Mouse (Mus musculus) heart, embryonic 15.5 days (tissue): ENCODE measurements around the gene Rilpl1. TPM values are rescaled to one million over a fixed set of nuclear protein-coding genes. Genes with fewer than 3 reads are reported as not detected.

Experiments
- ATAC-seq: fragments of 200-750 bp; cut with Nextera tagmentation; replicated peaks from 2 replicates; pipeline ENCODE4 v1.8.0; 2017; ENCODE audit warnings: low read depth, moderate TSS enrichment; ENCODE audit not compliant: insufficient number of reproducible peaks, insufficient read depth, low FRiP score
- H3K27ac ChIP-seq: fragments of 300-500 bp; sonication (generic); 2 replicates; pipeline ENCODE4 v1.5.1; 2015; ENCODE audit warnings: mild to moderate bottlenecking, inconsistent platforms
- H3K27me3 ChIP-seq: fragments of 300-500 bp; sonication (generic); 2 replicates; pipeline ENCODE4 v1.6.1; 2015; ENCODE audit warnings: inconsistent platforms
- H3K36me3 ChIP-seq: fragments of 300-500 bp; sonication (generic); 2 replicates; pipeline ENCODE4 v1.6.1; 2015; ENCODE audit warnings: mild to moderate bottlenecking, inconsistent platforms
- H3K4me1 ChIP-seq: fragments of 300-500 bp; sonication (generic); replicated peaks from 2 replicates; pipeline ENCODE4 v1.6.1; 2015; ENCODE audit warnings: inconsistent platforms
- H3K4me2 ChIP-seq: fragments of 300-500 bp; sonication (generic); 2 replicates; pipeline ENCODE4 v1.6.1; 2015; ENCODE audit warnings: inconsistent platforms, mild to moderate bottlenecking, moderate library complexity
- H3K4me3 ChIP-seq: fragments of 300-500 bp; sonication (generic); 2 replicates; pipeline ENCODE4 v1.5.1; 2015; ENCODE audit warnings: mild to moderate bottlenecking, inconsistent platforms
- H3K9ac ChIP-seq: fragments of 300-500 bp; sonication (generic); 2 replicates; pipeline ENCODE4 v1.6.1; 2015; ENCODE audit warnings: mild to moderate bottlenecking, inconsistent platforms
- H3K9me3 ChIP-seq: fragments of 300-500 bp; sonication (generic); replicated peaks from 2 replicates; pipeline ENCODE4 v1.6.1; 2016; ENCODE audit warnings: inconsistent platforms
- WGBS: fragments of 180-500 bp; shearing (Covaris S2); methylation state at CpG from one replicate; pipeline ENCODE4 v1.1.7; 2015; ENCODE audit warnings: mixed read lengths; 5-methylcytosine and 5-hydroxymethylcytosine counted together
- polyA plus RNA-seq: library from polyadenylated mRNA; unstranded; fragments of >200 nt; fragmentation: Nextera tagmentation; extraction: Ambion mirVana; gene quantifications from 2 replicates; pipeline ENCODE4 v1.2.1, GENCODE M21; 2015

Gene Rilpl1
- polyA plus RNA-seq, 1 experiment from 2014 or later, result 27.8 TPM

- Histone ChIP-seq H3K27me3 (no peaks in the 10 kb centered on the region), H3K4me1 (peaks cover 42% of the 10 kb centered on the region), H3K4me3 (peak overlapping the region; percentile 89), H3K4me2 (peak overlapping the region; percentile 89), H3K36me3 (no peaks in the 10 kb centered on the region), H3K27ac (peak overlapping the region; percentile 92), H3K9ac (peak overlapping the region; percentile 43; the same call in 1 of the 2 replicates), H3K9me3 (no peaks in the 10 kb centered on the region)
- ATAC-seq, result no peak
- 19% methylated on average over 9 of the region's 9 CpGs for WGBS
Observed at GRCm38 (mm10) chr5:124528791-124529190, 2.4 kb downstream of the Rilpl1 start.

GRCm38 (mm10) chr5:124528351-124528750 lies 2.8 kb downstream of the Rilpl1 start:
- Histone ChIP-seq H3K4me3 (peak overlapping the region; percentile 89), H3K4me2 (peak overlapping the region; percentile 89), H3K27ac (peak overlapping the region; percentile 92), H3K9me3 (no peaks in the 10 kb centered on the region), H3K36me3 (no peaks in the 10 kb centered on the region), H3K27me3 (no peaks in the 10 kb centered on the region), H3K4me1 (peaks cover 42% of the 10 kb centered on the region), H3K9ac (peak overlapping the region; percentile 43; the same call in 1 of the 2 replicates)
- no peak for ATAC-seq
- 72% methylated on average over 4 of the region's 4 CpGs for WGBS

GRCm38 (mm10) chr5:124524943-124525342 lies 6.2 kb downstream of the Rilpl1 start:
- no peaks in the 10 kb centered on the region for H3K27me3 ChIP-seq
- WGBS, result 84% methylated on average over 5 of the region's 5 CpGs
- H3K4me1 ChIP-seq, result peaks cover 25% of the 10 kb centered on the region
- H3K4me2 ChIP-seq, result no peak overlapping the region
- H3K4me3 ChIP-seq, result no peak overlapping the region
- H3K27ac ChIP-seq, result no peak overlapping the region
- H3K9me3 ChIP-seq, result no peaks in the 10 kb centered on the region
- ATAC-seq, result no peak
- no peak overlapping the region for H3K9ac ChIP-seq
- H3K36me3 ChIP-seq, result peaks cover 11% of the 10 kb centered on the region; the same call in 1 of the 2 replicates

- no peak overlapping the region for H3K4me2 ChIP-seq
- peaks cover 13% of the 10 kb centered on the region; the same call in 1 of the 2 replicates for H3K36me3 ChIP-seq
- no peak overlapping the region for H3K9ac ChIP-seq
- H3K9me3 ChIP-seq, result no peaks in the 10 kb centered on the region
- no peak overlapping the region for H3K27ac ChIP-seq
- no peaks in the 10 kb centered on the region for H3K27me3 ChIP-seq
- WGBS, result 93% methylated on average over 8 of the region's 8 CpGs
- no peak for ATAC-seq
- no peak overlapping the region for H3K4me3 ChIP-seq
- H3K4me1 ChIP-seq, result peaks cover 5% of the 10 kb centered on the region
Observed at GRCm38 (mm10) chr5:124523032-124523431, 8.2 kb downstream of the Rilpl1 start.

GRCm38 (mm10) chr5:124521588-124521987 lies 9.6 kb downstream of the Rilpl1 start:
- Histone ChIP-seq H3K36me3 (peaks cover 18% of the 10 kb centered on the region; the same call in 1 of the 2 replicates), H3K9me3 (no peaks in the 10 kb centered on the region), H3K27ac (no peak overlapping the region), H3K4me2 (no peak overlapping the region), H3K9ac (no peak overlapping the region), H3K4me3 (no peak overlapping the region), H3K4me1 (peaks cover 5% of the 10 kb centered on the region), H3K27me3 (no peaks in the 10 kb centered on the region)
- no peak for ATAC-seq
- WGBS, result 73% methylated on average over 4 of the region's 4 CpGs

- Histone ChIP-seq H3K9me3 (no peaks in the 10 kb centered on the region), H3K4me3 (no peak overlapping the region), H3K27me3 (no peaks in the 10 kb centered on the region), H3K9ac (no peak overlapping the region), H3K27ac (no peak overlapping the region), H3K36me3 (peaks cover 30% of the 10 kb centered on the region), H3K4me1 (no peaks in the 10 kb centered on the region; the same call in 1 of the 2 replicates), H3K4me2 (no peak overlapping the region)
- ATAC-seq, result no peak
- WGBS, result 78% methylated on average over 10 of the region's 10 CpGs
Observed at GRCm38 (mm10) chr5:124518648-124519047, 12.5 kb downstream of the Rilpl1 start.

GRCm38 (mm10) chr5:124515789-124516188 lies 15.4 kb downstream of the Rilpl1 start:
- Histone ChIP-seq H3K4me3 (no peak overlapping the region), H3K27me3 (no peaks in the 10 kb centered on the region), H3K9me3 (no peaks in the 10 kb centered on the region), H3K4me1 (no peaks in the 10 kb centered on the region; the same call in 1 of the 2 replicates), H3K4me2 (no peak overlapping the region), H3K36me3 (peaks cover 40% of the 10 kb centered on the region), H3K9ac (no peak overlapping the region), H3K27ac (no peak overlapping the region)
- 82% methylated on average over 5 of the region's 5 CpGs for WGBS
- no peak for ATAC-seq

- Histone ChIP-seq H3K27me3 (no peaks in the 10 kb centered on the region), H3K4me1 (peaks cover 23% of the 10 kb centered on the region)
- 78% methylated on average over 10 of the region's 10 CpGs for WGBS
Observed at GRCm38 (mm10) chr5:124510536-124511050, 20.6 kb downstream of the Rilpl1 start.

GRCm38 (mm10) chr5:124509742-124510237 lies 21.4 kb downstream of the Rilpl1 start:
- WGBS, result 30% methylated on average over 12 of the region's 12 CpGs
- Histone ChIP-seq H3K9ac (no peak overlapping the region), H3K36me3 (peaks cover 26% of the 10 kb centered on the region), H3K4me2 (peak overlapping the region; percentile 26), H3K4me1 (peaks cover 23% of the 10 kb centered on the region), H3K9me3 (no peaks in the 10 kb centered on the region), H3K4me3 (no peak overlapping the region), H3K27ac (peak overlapping the region; percentile 71), H3K27me3 (no peaks in the 10 kb centered on the region)
- ATAC-seq, result peak; percentile 88

More at GRCm38 (mm10) chr5:124510536-124511050, 20.6 kb downstream of the Rilpl1 start:
- peak overlapping the region; percentile 71 for H3K27ac ChIP-seq
- ATAC-seq, result no peak
- H3K4me3 ChIP-seq, result no peak overlapping the region
- no peak overlapping the region for H3K9ac ChIP-seq
- H3K36me3 ChIP-seq, result peaks cover 29% of the 10 kb centered on the region
- H3K9me3 ChIP-seq, result no peaks in the 10 kb centered on the region
- no peak overlapping the region for H3K4me2 ChIP-seq

- H3K4me3 ChIP-seq, result no peak overlapping the region
- H3K9ac ChIP-seq, result no peak overlapping the region
- H3K27me3 ChIP-seq, result no peaks in the 10 kb centered on the region
- H3K4me2 ChIP-seq, result 0 out of 2 replicates have a peak overlapping the region, but pooled peaks have one; percentile 26
- no peak for ATAC-seq
- WGBS, result 93% methylated on average over 6 of the region's 6 CpGs
- H3K4me1 ChIP-seq, result peaks cover 23% of the 10 kb centered on the region
- H3K27ac ChIP-seq, result peak overlapping the region; percentile 71
- peaks cover 22% of the 10 kb centered on the region for H3K36me3 ChIP-seq
- no peaks in the 10 kb centered on the region for H3K9me3 ChIP-seq
Observed at GRCm38 (mm10) chr5:124509200-124509599, 22.0 kb downstream of the Rilpl1 start.

GRCm38 (mm10) chr5:124506731-124507359 lies 24.3 kb downstream of the Rilpl1 start:
- 49% methylated on average over 10 of the region's 10 CpGs for WGBS
- H3K9me3 ChIP-seq, result no peaks in the 10 kb centered on the region
- H3K27me3 ChIP-seq, result no peaks in the 10 kb centered on the region
- H3K4me1 ChIP-seq, result peaks cover 23% of the 10 kb centered on the region
- H3K4me2 ChIP-seq, result no peak overlapping the region
- no peak overlapping the region for H3K27ac ChIP-seq
- peaks cover 11% of the 10 kb centered on the region; the same call in 1 of the 2 replicates for H3K36me3 ChIP-seq
- no peak for ATAC-seq
- H3K4me3 ChIP-seq, result no peak overlapping the region
- no peak overlapping the region for H3K9ac ChIP-seq
